Mouse (Mus musculus) adrenal gland (tissue): ENCODE results near the gene Gpr180.

Source experiments
- intact Hi-C: fragments of 180-260 bp; cut with DNase I; formaldehyde crosslinking; loops from one replicate; pipeline ENCODE4 v1.15.1; 2025

The Gpr180 gene

DNA sequence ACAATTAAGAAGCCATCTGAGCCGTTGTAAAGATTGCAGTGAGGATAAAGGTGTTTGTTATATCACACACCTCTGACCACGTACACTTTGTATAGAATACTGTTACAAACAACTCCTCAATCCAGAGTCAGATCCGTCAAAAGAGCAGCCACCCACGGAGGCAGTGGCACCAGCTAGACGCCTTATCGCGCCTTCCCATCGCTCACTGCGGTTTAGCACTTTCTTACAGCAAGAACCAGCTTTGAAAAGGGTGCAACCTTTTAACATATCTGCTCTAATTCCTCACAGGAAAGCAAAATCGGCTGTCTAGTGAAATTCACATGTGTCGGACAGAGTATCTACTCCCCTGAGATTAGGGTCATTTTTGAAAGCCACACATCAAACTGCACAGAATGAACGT lies 60.1 kb downstream of the Gpr180 start:
- intact Hi-C loops = no loop called here

DNA sequence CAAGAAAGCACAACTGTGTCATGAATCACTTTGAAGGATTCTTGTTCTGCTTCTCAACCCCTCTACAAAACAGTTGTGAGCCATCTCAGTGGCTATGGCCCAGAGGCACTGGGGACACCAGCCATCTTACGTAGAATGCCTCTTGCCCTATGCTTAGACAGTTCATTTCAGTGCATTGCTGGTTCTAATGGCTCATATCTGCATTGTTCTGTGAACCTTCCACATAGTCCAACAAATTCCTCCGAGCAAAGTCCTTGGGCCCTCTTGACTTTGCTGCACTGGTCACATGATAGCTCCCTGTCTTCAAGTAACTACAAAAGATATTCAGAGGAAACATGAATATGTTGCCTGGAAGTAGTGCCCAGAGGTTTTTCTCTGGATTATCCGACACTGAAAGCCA lies 63.8 kb downstream of the Gpr180 start:
- intact Hi-C loops = no loop called here

DNA sequence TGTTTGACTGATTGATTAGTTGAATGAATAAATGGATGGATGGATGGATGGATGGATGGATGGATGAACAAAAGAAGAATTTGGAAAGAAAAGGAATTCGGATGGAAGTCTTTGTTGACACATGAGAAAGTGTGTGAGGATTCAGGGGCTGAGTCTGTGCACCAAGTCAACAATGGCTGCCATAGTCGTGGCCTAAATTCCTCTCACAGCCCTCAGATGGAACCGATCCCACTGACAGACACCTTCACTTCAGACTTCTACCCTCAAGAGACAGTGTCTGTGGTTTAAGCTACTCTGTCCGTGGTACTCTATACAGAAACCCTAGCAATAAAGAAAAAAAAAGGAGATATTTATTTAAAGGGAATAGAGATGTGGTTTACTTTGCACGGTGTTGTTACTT lies 65.0 kb downstream of the Gpr180 start:
- intact Hi-C loops = no loop called here

DNA sequence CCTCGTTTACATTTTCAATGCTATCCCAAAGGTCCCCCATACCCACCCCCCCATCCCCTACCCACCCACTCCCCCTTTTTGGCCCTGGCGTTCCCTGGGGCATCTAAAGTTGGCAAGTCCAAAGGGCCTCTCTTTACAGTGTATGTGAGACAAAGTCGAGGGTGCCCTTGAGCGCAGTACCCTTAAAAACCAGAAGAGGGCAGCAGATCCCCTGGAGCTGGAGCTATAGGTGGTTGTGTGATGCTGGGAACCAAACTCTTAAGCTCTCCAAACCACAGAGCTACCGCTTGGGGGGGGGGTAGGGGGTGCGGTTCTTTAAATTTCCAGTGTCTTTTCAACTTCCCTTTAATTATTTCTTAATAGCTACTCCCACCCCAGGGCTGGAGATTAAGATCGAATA lies 66.1 kb downstream of the Gpr180 start:
- intact Hi-C loops = no loop called here

DNA sequence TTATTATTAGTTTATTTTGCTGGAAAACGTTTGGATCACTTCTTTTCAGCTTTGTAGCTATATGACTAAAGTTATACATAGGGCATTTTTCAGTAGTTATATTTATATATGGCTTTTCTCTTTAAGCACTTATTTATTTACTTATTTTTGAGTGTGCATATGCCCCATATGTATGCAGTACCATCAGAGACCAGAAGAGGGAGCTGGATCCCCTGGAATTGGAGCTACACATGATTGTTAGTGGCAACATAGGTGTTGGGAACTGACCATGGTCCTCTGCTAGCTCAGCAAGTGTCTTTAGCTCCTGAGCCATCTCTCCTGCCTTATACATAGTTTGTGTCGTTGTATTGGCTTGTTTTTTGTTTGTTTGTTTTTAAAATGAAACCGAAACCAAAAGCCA lies 70.4 kb downstream of the Gpr180 start:
- intact Hi-C loops = no loop called here

DNA sequence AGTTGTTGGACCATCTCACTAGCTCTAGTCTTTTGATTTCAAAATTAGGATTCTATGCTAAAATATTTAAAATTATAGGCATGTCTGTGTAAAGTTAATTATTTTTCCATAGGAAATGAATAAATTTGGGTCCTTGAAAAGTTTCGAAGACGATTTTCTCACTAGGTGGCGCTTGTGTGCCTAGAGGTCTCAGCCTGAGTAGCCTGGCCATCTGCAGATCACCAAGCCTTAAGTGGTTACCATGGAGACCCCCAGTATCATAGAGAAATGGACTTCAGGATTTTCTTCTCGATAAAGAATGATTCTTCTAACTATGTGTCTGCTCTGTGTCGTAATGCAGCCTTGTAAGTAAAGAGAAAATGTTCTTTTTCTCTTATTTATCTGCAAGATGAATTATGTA lies 72.7 kb downstream of the Gpr180 start:
- intact Hi-C loops = loop anchor here (2.0 to 10.0 kb wide), 2 partner anchors 265 to 381 kb away; no protein-coding TSS in a partner anchor

DNA sequence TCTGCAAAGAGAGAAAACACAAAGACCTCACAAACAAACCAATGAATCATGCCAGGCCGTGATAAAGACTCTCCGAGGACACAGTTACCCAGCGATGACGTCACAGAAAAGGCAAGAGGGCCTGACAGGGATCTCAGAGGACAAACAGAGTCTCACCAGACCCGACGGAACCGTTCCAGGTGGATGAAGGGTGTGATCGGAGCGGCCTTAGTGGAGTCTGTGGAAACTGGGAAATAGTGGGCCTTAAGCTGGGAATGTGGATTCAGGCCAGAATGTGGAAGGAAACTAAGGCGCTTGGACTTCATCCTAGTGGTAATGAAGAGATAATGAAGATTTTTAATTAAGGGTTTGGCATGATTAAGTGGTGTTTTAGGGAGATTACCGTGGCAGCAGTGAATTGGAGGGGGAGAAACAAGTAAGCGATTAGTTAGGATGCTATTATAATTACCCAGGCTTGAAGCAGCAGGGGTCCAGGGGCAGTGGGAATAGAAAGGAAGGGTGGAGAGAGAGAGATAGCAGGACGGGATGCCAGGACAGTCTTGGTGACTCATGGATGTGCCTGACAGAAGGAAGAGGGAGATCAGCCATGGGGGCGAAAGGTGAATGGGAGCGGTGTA lies 75.3 kb downstream of the Gpr180 start:
- intact Hi-C loops = loop anchor here (10.0 kb wide), 1 partner anchor 263 kb away; no protein-coding TSS in a partner anchor
